Mouse (Mus musculus) megakaryocyte, embryonic 14.5 days (primary cell): ENCODE results near the gene Irs3. TPM values are rescaled to one million over a fixed set of nuclear protein-coding genes. Genes with fewer than 3 reads are reported as not detected.

ENCODE experiments used
- H3K27me3 ChIP-seq: replicated peaks from 2 replicates; pipeline ENCODE3; 2012; ENCODE audit warnings: inconsistent platforms
- H3K36me3 ChIP-seq: replicated peaks from 2 replicates; pipeline ENCODE3; 2012; ENCODE audit warnings: low read length, inconsistent platforms, mixed read lengths
- H3K4me1 ChIP-seq: 2 replicates; pipeline ENCODE4 v1.6.1; 2012; ENCODE audit warnings: inconsistent platforms
- H3K4me3 ChIP-seq: replicated peaks from 2 replicates; pipeline ENCODE3; 2012; ENCODE audit warnings: moderate library complexity, mild to moderate bottlenecking, inconsistent platforms
- H3K9me3 ChIP-seq: 2 replicates; pipeline ENCODE4 v1.6.1; 2012; ENCODE audit warnings: inconsistent platforms
- FLI1 ChIP-seq: IDR thresholded peaks from 2 replicates; pipeline ENCODE4 v1.6.1; 2012; ENCODE audit warnings: low read length, inconsistent platforms, mixed read lengths
- GATA1 ChIP-seq: IDR thresholded peaks from 3 replicates; pipeline ENCODE4 v1.6.1; 2012; ENCODE audit warnings: mixed read lengths, low read length, inconsistent platforms, borderline replicate concordance
- polyA plus RNA-seq: library from polyadenylated mRNA; stranded (reverse); fragments of >175 nt; gene quantifications from 2 replicates; pipeline ENCODE4 v1.2.3, GENCODE M21; 2012; ENCODE audit warnings: low replicate concordance; ENCODE audit not compliant: insufficient read depth

Gene Irs3
- polyA plus RNA-seq: 0.95 TPM in 1 of 2 replicates, not detected in the other

- Histone ChIP-seq H3K4me1 (peaks cover 50% of the 10 kb centered on the region), H3K27me3 (peaks cover 8% of the 10 kb centered on the region), H3K9me3 (no peaks in the 10 kb centered on the region), H3K36me3 (peaks cover 44% of the 10 kb centered on the region), H3K4me3 (peak within 1 kb of the TSS; percentile 80)
- TF ChIP-seq FLI1 (no peak), GATA1 (no peak)
These were observed at the start of gene Irs3 for GRCm38 (mm10) chr5:137645652-137646091. Irs3 (minus strand) TSS chr5:137645714.

GRCm38 (mm10) chr5:137694796-137695195, 49.3 kb upstream of the Irs3 start:
- TF ChIP-seq GATA1 (no peak), FLI1 (no peak)
- no peak overlapping the region for H3K4me3 ChIP-seq
- H3K36me3 ChIP-seq: no peaks in the 10 kb centered on the region
- H3K27me3 ChIP-seq: no peaks in the 10 kb centered on the region
- peaks cover 67% of the 10 kb centered on the region for H3K4me1 ChIP-seq
- H3K9me3 ChIP-seq: no peaks in the 10 kb centered on the region

- Histone ChIP-seq H3K9me3 (no peaks in the 10 kb centered on the region), H3K27me3 (no peaks in the 10 kb centered on the region), H3K4me3 (no peak overlapping the region), H3K4me1 (peaks cover 70% of the 10 kb centered on the region), H3K36me3 (no peaks in the 10 kb centered on the region)
- TF ChIP-seq FLI1 (no peak), GATA1 (no peak)
These were observed 46.4 kb upstream of the Irs3 start for GRCm38 (mm10) chr5:137691881-137692280.

- H3K4me3 ChIP-seq: no peak overlapping the region
- no peaks in the 10 kb centered on the region for H3K36me3 ChIP-seq
- no peaks in the 10 kb centered on the region for H3K9me3 ChIP-seq
- H3K4me1 ChIP-seq: peaks cover 70% of the 10 kb centered on the region
- TF ChIP-seq GATA1 (no peak), FLI1 (no peak)
- no peaks in the 10 kb centered on the region for H3K27me3 ChIP-seq
These were observed 45.0 kb upstream of the Irs3 start for GRCm38 (mm10) chr5:137690531-137690930.

- Histone ChIP-seq H3K27me3 (no peaks in the 10 kb centered on the region), H3K36me3 (no peaks in the 10 kb centered on the region), H3K4me3 (no peak overlapping the region), H3K4me1 (peaks cover 70% of the 10 kb centered on the region), H3K9me3 (no peaks in the 10 kb centered on the region)
- TF ChIP-seq FLI1 (no peak), GATA1 (no peak)
These were observed 44.5 kb upstream of the Irs3 start for GRCm38 (mm10) chr5:137689974-137690373.

- Histone ChIP-seq H3K36me3 (peaks cover 13% of the 10 kb centered on the region), H3K4me3 (peak overlapping the region; percentile 83), H3K4me1 (peaks cover 83% of the 10 kb centered on the region), H3K27me3 (no peaks in the 10 kb centered on the region), H3K9me3 (no peaks in the 10 kb centered on the region)
- no peak for TF ChIP-seq FLI1
- no peak for TF ChIP-seq GATA1
These were observed 40.7 kb upstream of the Irs3 start for GRCm38 (mm10) chr5:137686127-137686790.

GRCm38 (mm10) chr5:137685653-137686052, 40.1 kb upstream of the Irs3 start:
- no peaks in the 10 kb centered on the region for H3K27me3 ChIP-seq
- H3K4me3 ChIP-seq: peak overlapping the region; percentile 83
- TF ChIP-seq GATA1 (no peak), FLI1 (no peak)
- H3K4me1 ChIP-seq: peaks cover 86% of the 10 kb centered on the region
- peaks cover 18% of the 10 kb centered on the region for H3K36me3 ChIP-seq
- no peaks in the 10 kb centered on the region for H3K9me3 ChIP-seq

GRCm38 (mm10) chr5:137684294-137685123, 39.0 kb upstream of the Irs3 start, which contains the start of gene Agfg2:
Agfg2 (minus strand) TSS chr5:137684726.
- H3K4me1 ChIP-seq: peaks cover 82% of the 10 kb centered on the region
- H3K9me3 ChIP-seq: no peaks in the 10 kb centered on the region
- H3K27me3 ChIP-seq: no peaks in the 10 kb centered on the region
- TF ChIP-seq FLI1 (no peak; the same call in 1 of the 2 replicates), GATA1 (no peak)
- H3K4me3 ChIP-seq: peak within 1 kb of the TSS; percentile 98
- H3K36me3 ChIP-seq: peaks cover 27% of the 10 kb centered on the region

- H3K27me3 ChIP-seq: no peaks in the 10 kb centered on the region
- peaks cover 80% of the 10 kb centered on the region for H3K4me1 ChIP-seq
- no peaks in the 10 kb centered on the region for H3K9me3 ChIP-seq
- peak overlapping the region; percentile 98 for H3K4me3 ChIP-seq
- no peak for TF ChIP-seq FLI1
- TF ChIP-seq GATA1: no peak
- H3K36me3 ChIP-seq: peaks cover 35% of the 10 kb centered on the region
These were observed 38.1 kb upstream of the Irs3 start for GRCm38 (mm10) chr5:137683388-137684293.
